Mouse (Mus musculus) MEL (cell line): ENCODE measurements around the gene Pkd1l1.

Experiments
- EP300 ChIP-seq, 2 experiments: IDR thresholded peaks; 2 replicates each; pipeline ENCODE4 v1.6.1; 2011; ENCODE audit warnings: improper control_type of control experiment in 2 of 2, low read length in 2 of 2, low read depth in 1 of 2, mild to moderate bottlenecking in 1 of 2
- ETS1 ChIP-seq: IDR thresholded peaks from 2 replicates; pipeline ENCODE4 v1.6.1; 2012; ENCODE audit warnings: low read depth, mild to moderate bottlenecking, inconsistent platforms, low read length, improper control_type of control experiment, moderate library complexity
- MAFK ChIP-seq: IDR thresholded peaks from 2 replicates; pipeline ENCODE4 v1.6.1; 2011; ENCODE audit warnings: low read depth, mild to moderate bottlenecking, low read length, improper control_type of control experiment, borderline replicate concordance
- POLR2A ChIP-seq, 2 experiments: IDR thresholded peaks; 2 replicates each; pipeline ENCODE4 v1.6.1; 2011 to 2012; ENCODE audit warnings: low read length in 2 of 2, mild to moderate bottlenecking in 2 of 2, control low read depth in 1 of 2, improper control_type of control experiment in 1 of 2, low read depth in 1 of 2, moderate library complexity in 1 of 2; ENCODE audit not compliant: control insufficient read depth in 1 of 2, insufficient read depth in 1 of 2, poor library complexity in 1 of 2

DNA sequence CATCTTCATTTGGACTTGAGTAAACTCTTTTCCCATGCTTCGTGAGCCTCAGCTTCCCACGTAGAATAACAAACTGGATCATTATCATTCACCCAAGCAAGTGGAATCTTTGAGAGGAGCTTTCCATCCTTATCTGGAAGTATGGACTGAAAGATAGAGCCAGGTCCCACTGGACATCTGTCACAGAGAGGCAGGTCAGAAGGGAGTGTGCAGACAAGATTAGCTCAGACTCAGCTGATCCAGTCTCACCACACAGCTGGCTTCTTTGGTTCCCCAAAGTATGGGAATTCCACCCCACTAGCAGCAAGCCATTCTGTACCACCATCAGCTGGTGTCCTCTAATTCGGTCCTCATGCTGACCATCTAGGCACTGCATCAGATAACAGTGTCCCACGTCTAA is 29.0 kb downstream of the Pkd1l1 start:
- TF ChIP-seq EP300 (IDR thresholded peaks at IDR 0.05; ENCODE audit: low read depth in 1 of 2, low read length in 2 of 2): no peak
- TF ChIP-seq MAFK: no peak
- TF ChIP-seq ETS1: no peak
- no peak for TF ChIP-seq POLR2A (IDR thresholded peaks at IDR 0.05; ENCODE audit: control insufficient read depth in 1 of 2, insufficient read depth in 1 of 2, low read depth in 1 of 2, low read length in 2 of 2, poor library complexity in 1 of 2)
